Mouse (Mus musculus): Measurements from ENCODE around the gene Otulin.
A peak's percentile ranks its signal among the peaks of the same experiment; 100 is the strongest.

Gene Otulin

DNA sequence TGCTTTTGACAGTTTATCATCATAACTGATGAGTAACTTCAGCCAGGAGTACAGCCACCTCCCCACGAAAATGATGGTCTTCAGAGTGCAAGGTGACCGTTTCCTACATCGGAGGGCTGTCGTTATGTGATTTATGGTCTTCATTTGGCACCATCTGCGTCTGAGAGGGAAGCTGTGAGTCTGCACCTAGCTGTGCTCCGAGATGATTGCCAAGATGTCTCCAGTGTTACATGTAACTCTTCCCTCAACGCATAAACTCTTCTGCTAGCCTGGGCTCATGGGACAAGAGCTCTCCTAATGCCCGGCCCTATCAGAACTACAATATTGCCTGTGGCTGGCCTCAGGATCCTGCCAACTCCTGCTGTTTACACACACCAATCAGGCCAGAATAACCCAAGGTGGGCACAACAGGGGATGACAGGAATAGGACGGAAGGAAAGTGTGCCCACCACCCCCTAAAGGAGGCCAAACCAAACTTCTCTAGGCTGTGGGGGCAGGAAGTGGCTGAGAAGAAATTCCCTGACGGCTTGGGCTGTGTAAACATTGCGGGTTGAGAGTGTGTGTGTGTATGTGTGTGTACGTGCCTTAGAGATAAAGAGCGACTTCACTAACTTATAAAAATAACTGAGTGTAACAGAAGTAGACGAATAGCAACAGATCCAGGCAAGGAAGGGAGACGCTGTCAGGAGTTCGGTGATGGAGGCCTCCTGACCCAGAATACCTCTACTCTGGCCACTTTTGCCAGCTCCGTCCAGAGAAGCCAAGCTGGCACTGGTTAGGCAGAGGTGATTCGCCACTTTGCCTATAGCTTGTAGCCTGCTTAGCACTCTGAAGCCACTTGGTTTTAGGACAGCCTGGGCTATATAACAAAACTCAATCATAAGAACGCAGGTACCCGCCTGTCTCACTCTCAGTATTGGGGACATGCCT is 126.4 kb downstream of the Otulin start:
- no peak for DNase-seq (ENCODE audit: low spot score in 2 of 2)

DNA sequence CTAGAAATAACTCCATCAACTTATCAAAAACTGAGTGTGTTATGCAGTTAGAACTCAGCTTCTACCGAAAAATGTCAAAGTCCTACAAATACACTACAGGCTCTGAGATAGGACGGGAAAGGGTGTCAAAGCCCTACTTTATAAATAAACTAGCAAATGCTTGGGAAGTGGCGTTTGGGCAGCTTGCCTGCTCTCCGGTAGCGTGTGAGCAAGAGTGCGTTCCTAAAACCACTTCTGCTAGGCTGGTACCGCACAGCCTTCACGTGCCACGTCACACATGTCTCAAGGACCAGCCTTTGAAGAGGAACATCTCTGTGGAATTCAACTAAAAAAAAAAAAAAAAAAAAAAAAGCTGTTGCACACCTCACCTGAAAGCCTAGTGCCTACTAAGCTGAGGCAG is 127.3 kb downstream of the Otulin start:
- DNase-seq (ENCODE audit: low spot score in 2 of 2), result peak; percentile 51 to 54

DNA sequence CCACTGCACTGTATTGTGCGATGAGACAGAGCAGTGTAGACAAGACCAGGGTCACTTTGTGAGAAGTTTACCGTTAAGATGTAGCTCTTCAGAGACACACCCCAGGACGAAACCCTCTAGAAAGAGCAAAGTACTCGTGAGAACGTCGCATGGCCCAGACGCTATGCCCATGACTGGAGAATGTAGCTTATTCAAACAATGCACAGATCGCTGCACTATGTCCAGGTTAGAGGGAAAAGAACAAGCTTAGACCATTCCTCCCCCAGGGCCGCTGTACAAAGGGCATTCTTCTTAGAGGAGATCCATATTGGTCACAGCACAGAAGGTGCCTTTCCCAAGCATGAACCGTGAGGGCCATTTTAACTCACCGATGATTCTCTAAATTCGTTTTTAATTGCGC is 128.2 kb downstream of the Otulin start:
- no peak for DNase-seq (ENCODE audit: low spot score in 2 of 2)

GRCm38 (mm10) chr15:27500390-27500789 is 130.1 kb downstream of the Otulin start:
- no peak for DNase-seq (ENCODE audit: low spot score in 2 of 2)

DNA sequence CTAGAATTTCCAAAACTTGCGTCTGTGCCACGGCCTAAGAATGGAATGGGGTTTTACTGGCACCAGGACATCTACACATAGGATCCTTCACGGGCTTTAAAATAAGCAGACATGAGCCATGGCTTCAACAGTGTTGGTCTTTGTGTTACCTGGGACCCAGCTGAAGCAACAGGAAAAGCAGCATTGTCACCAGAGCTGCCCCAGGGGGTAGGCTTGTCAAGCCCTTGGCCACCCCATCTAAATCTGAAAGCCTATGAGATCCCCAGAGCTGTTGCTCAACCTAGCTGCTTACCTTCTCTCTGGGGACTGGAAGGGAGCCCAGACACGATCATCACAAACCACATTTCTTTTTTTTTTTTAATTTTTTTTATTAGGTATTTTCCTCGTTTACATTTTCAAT is 132.4 kb downstream of the Otulin start:
- DNase-seq (ENCODE audit: low spot score in 2 of 2), result no peak

DNA sequence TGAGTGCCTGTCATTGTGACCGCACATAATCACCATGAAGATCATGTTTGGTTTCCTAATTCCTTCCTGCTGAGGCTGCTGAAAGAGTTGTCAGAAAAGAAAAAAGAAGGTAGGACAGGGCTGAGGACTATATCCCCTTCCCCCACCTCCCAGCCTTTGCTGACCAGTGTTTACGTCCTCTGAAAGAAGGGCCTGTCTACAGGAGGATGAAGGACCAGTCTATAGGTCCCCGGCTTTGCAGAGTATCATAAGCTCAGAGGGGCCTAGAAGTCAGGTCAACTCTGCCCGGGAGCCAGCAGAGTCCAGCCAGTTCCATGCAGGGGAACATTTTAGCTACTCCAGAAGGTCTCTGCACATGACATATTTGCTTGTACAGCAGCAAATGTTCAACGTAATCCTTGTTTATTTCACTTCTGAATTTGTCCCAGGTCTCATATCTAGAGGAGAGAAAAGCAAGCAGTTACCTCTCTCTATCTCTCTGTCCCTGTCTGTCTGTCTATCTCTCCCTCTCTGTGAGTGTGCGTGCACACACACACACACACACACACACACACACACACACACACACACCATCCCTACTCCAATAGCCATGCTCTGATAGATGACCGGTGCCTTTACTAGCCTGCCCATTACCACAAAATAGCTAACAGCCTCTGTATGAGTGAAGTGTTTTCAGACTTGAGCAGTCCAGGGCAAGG is 133.0 kb downstream of the Otulin start:
- DNase-seq (ENCODE audit: low spot score in 2 of 2), result no peak

GRCm38 (mm10) chr15:27496596-27497299 is 133.7 kb downstream of the Otulin start:
- DNase-seq (ENCODE audit: low spot score in 2 of 2), result no peak

GRCm38 (mm10) chr15:27495981-27496401 is 134.5 kb downstream of the Otulin start:
- DNase-seq (ENCODE audit: low spot score in 2 of 2), result no peak

DNA sequence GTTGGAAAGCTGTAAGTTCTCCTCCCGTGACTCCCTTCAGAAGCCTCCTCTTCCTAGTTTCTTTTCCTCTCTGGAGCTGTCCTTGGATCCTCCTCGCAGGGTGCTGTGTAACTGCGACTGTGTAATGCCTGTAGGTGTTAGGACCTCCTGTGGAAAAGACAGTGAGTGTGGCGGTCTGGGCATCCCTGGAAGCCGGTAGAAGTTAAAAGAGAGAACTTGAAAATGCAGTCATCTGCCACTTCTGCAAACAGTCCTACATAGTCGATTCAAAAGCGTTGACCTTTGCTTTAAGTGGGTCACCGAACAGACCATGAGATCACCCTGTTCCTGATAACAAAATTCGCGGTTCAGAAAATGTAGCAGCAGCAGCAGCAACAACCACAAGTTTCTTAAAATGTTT is 137.0 kb downstream of the Otulin start:
- DNase-seq (ENCODE audit: low spot score in 2 of 2), result no peak

DNA sequence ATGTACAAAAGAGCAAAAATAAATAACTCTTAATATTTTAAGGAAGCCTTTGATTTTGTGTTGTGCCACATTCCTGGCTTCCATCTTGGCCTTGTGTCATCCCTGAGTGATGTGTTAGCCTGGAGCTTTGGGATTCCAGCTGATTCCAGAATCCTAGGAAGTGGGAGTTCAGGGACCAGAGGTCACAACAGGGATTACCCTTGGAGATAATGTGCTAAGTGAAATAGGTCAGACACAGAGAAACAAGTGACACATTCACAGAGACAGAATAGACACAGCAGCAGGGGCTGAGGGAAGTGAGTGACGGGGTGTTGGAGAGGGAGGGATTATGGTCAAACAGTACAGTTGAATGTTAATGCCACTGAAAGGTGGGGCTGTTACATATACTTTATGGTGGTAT is 137.8 kb downstream of the Otulin start:
- no peak for DNase-seq (ENCODE audit: low spot score in 2 of 2)

Measured in right cerebral cortex, adult 2 months (tissue).